Mouse (Mus musculus): ENCODE data around the gene Spink8. TPM values are rescaled to one million over a fixed set of nuclear protein-coding genes. Genes with fewer than 3 reads are reported as not detected.
A peak's percentile ranks its signal among the peaks of the same experiment; 100 is the strongest.

Spink8 gene
- total and polyA plus RNA-seq, 3 experiments, result not detected

DNA sequence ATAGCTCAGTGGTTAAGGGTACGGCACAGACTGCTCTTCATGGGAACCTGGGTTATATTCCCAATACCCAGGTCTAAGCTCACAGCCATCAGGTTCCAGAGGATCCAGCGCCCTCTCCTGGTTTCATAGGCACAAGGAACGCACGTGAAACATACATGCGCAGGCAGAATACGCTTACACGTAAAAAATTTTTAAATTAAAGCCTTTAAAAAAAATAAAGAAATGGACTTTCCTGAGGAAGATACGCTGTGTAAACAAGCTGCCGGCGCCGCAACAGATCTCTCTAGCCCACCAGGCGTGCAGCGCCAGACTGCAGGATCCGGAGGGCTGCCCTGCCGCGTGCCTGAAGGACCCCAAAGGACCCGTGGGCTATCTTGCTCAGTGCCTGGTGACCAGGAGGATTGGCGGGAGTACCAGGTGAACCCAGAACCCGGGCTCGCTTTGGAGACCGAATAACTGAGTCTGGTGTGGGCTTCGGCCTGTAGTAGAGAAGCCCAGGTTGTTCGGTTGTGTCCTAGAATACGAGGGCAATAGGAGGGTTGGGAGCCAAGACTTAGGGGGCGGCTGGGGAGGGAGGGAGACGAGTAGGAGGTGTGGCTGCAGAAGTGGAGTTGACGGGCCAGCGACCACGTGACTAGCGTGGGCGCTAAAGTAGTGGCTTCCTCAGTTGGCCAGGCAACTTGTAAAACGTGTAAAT is 20.5 kb downstream of the Spink8 start, which contains the start of gene Nme6:
TSS of gene Nme6 (plus strand) at position 359 of the 697 bp plus-strand sequence.
- Histone ChIP-seq H3K79me2 (ENCODE audit: control insufficient read depth, insufficient read depth, low read length, poor library complexity) (peaks cover 3% of the 10 kb centered on the region), H3K9ac (ENCODE audit: control insufficient read depth, low read depth, low read length, poor library complexity, severe bottlenecking) (peak within 1 kb of the TSS; percentile 85), H3K4me3 (ENCODE audit: control insufficient read depth in 1 of 2, insufficient read depth in 1 of 2, low read depth in 2 of 2, low read length in 2 of 2) (peak within 1 kb of the TSS; percentile 62 to 74), H3K27ac (ENCODE audit: control insufficient read depth, low read depth, low read length) (peak within 1 kb of the TSS; percentile 83), H3K9me3 (replicated peaks; ENCODE audit: insufficient read depth, low read length) (no peaks in the 10 kb centered on the region), H3K36me3 (ENCODE audit: control insufficient read depth in 1 of 2, insufficient read depth in 2 of 2, low read length in 2 of 2) (peaks cover 0 to 3% of the 10 kb centered on the region in 2 experiments; a peak in 2 of 4 replicates), H3K4me1 (ENCODE audit: control insufficient read depth in 1 of 2, insufficient read depth in 2 of 2, low read length in 2 of 2) (no peaks in the 10 kb centered on the region), H3K27me3 (ENCODE audit: control insufficient read depth in 1 of 2, insufficient read depth in 2 of 2, low read length in 2 of 2) (no peaks in the 10 kb centered on the region)
- DNase-seq (ENCODE audit: low read depth, low spot score), result peak; percentile 95
- TF ChIP-seq JUND (IDR thresholded peaks at IDR 0.05; ENCODE audit: low read depth, low read length) (no peak), ELF1 (IDR thresholded peaks at IDR 0.05; ENCODE audit: low read depth, low read length) (no peak), MYC (IDR thresholded peaks at IDR 0.05; ENCODE audit: low read depth, low read length) (peak; percentile 86), MXI1 (IDR thresholded peaks at IDR 0.05; ENCODE audit: low read depth, low read length) (peak; percentile 98), MAFK (IDR thresholded peaks at IDR 0.05; ENCODE audit: borderline replicate concordance, low read depth, low read length) (no peak), HCFC1 (IDR thresholded peaks at IDR 0.05; ENCODE audit: low read depth, low read length) (peak; percentile 91), TCF12 (IDR thresholded peaks at IDR 0.05; ENCODE audit: low read depth, low read length) (peak; percentile 55; the same call in 1 of the 2 replicates), EP300 (IDR thresholded peaks at IDR 0.05; ENCODE audit: low read depth in 1 of 2, low read length in 2 of 2) (no peak), BHLHE40 (IDR thresholded peaks at IDR 0.05; ENCODE audit: borderline replicate concordance, low read depth, low read length) (no peak; the same call in 1 of the 2 replicates), MYB (IDR thresholded peaks at IDR 0.05; ENCODE audit: low read depth, low read length) (no peak), ETS1 (IDR thresholded peaks at IDR 0.05; ENCODE audit: low read depth, low read length) (no peak), CHD2 (IDR thresholded peaks at IDR 0.05; ENCODE audit: low read length) (no peak), TAL1 (IDR thresholded peaks at IDR 0.05; ENCODE audit: low read length) (no peak), ZC3H11A (IDR thresholded peaks at IDR 0.05; ENCODE audit: low read depth, low read length) (0 out of 2 replicates have a peak, but pooled peaks have one; percentile 23), RCOR1 (IDR thresholded peaks at IDR 0.05; ENCODE audit: low read depth, low read length) (no peak), GABPA (IDR thresholded peaks at IDR 0.05; ENCODE audit: low read depth, low read length) (no peak), GATA1 (IDR thresholded peaks at IDR 0.05; ENCODE audit: low read depth, low read length) (no peak), E2F4 (IDR thresholded peaks at IDR 0.05; ENCODE audit: borderline replicate concordance, low read depth, low read length) (no peak; the same call in 1 of the 2 replicates), POLR2AphosphoS2 (IDR thresholded peaks at IDR 0.05; ENCODE audit: low read length) (peak; percentile 79), KAT2A (conservative IDR thresholded peaks at IDR 0.05; ENCODE audit: low read depth, low read length) (no peak; the same call in 1 of the 2 replicates), RAD21 (IDR thresholded peaks at IDR 0.05; ENCODE audit: low read depth, low read length) (peak; percentile 59), NRF1 (IDR thresholded peaks at IDR 0.05; ENCODE audit: insufficient read depth, low read depth, low read length, poor library complexity, severe bottlenecking) (peak; percentile 52; the same call in 1 of the 2 replicates), MAX (IDR thresholded peaks at IDR 0.05; ENCODE audit: low read length) (peak; percentile 99), MEF2A (IDR thresholded peaks at IDR 0.05; ENCODE audit: extremely low read depth, insufficient replicate concordance, low read depth, low read length, poor library complexity, severe bottlenecking) (no peak), SMC3 (IDR thresholded peaks at IDR 0.05; ENCODE audit: low read depth, low read length) (peak; percentile 51; the same call in 1 of the 2 replicates), SIN3A (IDR thresholded peaks at IDR 0.05; ENCODE audit: low read length) (peak; percentile 90), CTCF (IDR thresholded peaks at IDR 0.05 in 2 of 3, conservative IDR thresholded peaks at IDR 0.05 in 1 of 3; ENCODE audit: control insufficient read depth in 1 of 3, insufficient read depth in 1 of 3, low read depth in 2 of 3, low read length in 3 of 3, poor library complexity in 1 of 3, severe bottlenecking in 1 of 3) (peak; percentile 70 to 80 (median 71)), ZMIZ1 (IDR thresholded peaks at IDR 0.05; ENCODE audit: low read depth, low read length) (no peak; the same call in 1 of the 2 replicates), NELFE (IDR thresholded peaks at IDR 0.05; ENCODE audit: low read depth, low read length) (peak; percentile 95), USF1 (IDR thresholded peaks at IDR 0.05; ENCODE audit: low read depth, low read length) (peak; percentile 95), POLR2AphosphoS5 (IDR thresholded peaks at IDR 0.05; ENCODE audit: borderline replicate concordance, low read depth, low read length) (no peak), CHD1 (IDR thresholded peaks at IDR 0.05; ENCODE audit: low read depth, low read length) (no peak), UBTF (IDR thresholded peaks at IDR 0.05; ENCODE audit: borderline replicate concordance, insufficient read depth, low read depth, low read length) (no peak), TBP (IDR thresholded peaks at IDR 0.05; ENCODE audit: low read depth, low read length) (peak; percentile 60), MAZ (IDR thresholded peaks at IDR 0.05; ENCODE audit: low read depth, low read length) (peak; percentile 94), USF2 (IDR thresholded peaks at IDR 0.05; ENCODE audit: borderline replicate concordance in 1 of 2, insufficient read depth in 1 of 2, low read depth in 1 of 2, low read length in 2 of 2) (peak; percentile 48 to 79; a peak in 3 of 4 replicates)

Data from MEL (cell line).